Mouse (Mus musculus) ES-Bruce4 (cell line): ENCODE data around the gene Grm8. TPM values are rescaled to one million over a fixed set of nuclear protein-coding genes. Genes with fewer than 3 reads are reported as not detected.

Experiments
- H3K27ac ChIP-seq: 2 replicates; pipeline ENCODE4 v1.5.1; 2012; ENCODE audit warnings: low read length, inconsistent platforms; ENCODE audit not compliant: insufficient read depth
- H3K27me3 ChIP-seq: 2 replicates; pipeline ENCODE4 v1.6.1; 2012; ENCODE audit warnings: mild to moderate bottlenecking, low read length, inconsistent platforms; ENCODE audit not compliant: control insufficient read depth, poor library complexity, insufficient read depth, severe bottlenecking
- H3K36me3 ChIP-seq: 2 replicates; pipeline ENCODE4 v1.6.1; 2012; ENCODE audit warnings: inconsistent platforms, mild to moderate bottlenecking, low read length, moderate library complexity; ENCODE audit not compliant: control insufficient read depth, poor library complexity, insufficient read depth, severe bottlenecking
- H3K4me1 ChIP-seq: one replicate; pipeline ENCODE4 v1.8.1; 2011; ENCODE audit warnings: low read length; ENCODE audit not compliant: control insufficient read depth, insufficient read depth
- H3K4me3 ChIP-seq: 2 replicates; pipeline ENCODE4 v1.5.1; 2011; ENCODE audit warnings: low read depth, mild to moderate bottlenecking, low read length
- H3K9ac ChIP-seq: 2 replicates; pipeline ENCODE4 v1.6.1; 2012; ENCODE audit warnings: low read depth, mild to moderate bottlenecking, inconsistent platforms; ENCODE audit not compliant: poor library complexity, severe bottlenecking
- H3K9me3 ChIP-seq: replicated peaks from 2 replicates; pipeline ENCODE4 v1.6.1; 2012; ENCODE audit warnings: mild to moderate bottlenecking, low read length, inconsistent platforms; ENCODE audit not compliant: control insufficient read depth, poor library complexity, insufficient read depth, severe bottlenecking
- CTCF ChIP-seq: IDR thresholded peaks from one replicate; pipeline ENCODE4 v1.8.1; 2011; ENCODE audit warnings: low read depth, low read length
- EP300 ChIP-seq: IDR thresholded peaks from 2 replicates; pipeline ENCODE4 v1.6.1; 2011; ENCODE audit warnings: low read depth, low read length; ENCODE audit not compliant: insufficient read depth
- POLR2A ChIP-seq: IDR thresholded peaks from one replicate; pipeline ENCODE4 v1.8.1; 2011; ENCODE audit warnings: low read length; ENCODE audit not compliant: insufficient read depth
- polyA plus RNA-seq: library from polyadenylated mRNA; stranded (reverse); fragments of >200 nt; gene quantifications from 2 replicates; pipeline ENCODE4 v1.2.4, GENCODE M21; 2011; ENCODE audit warnings: low read depth; ENCODE audit not compliant: missing spikeins, insufficient read depth, insufficient read length

The Grm8 gene
- polyA plus RNA-seq, 1 experiment, result 1.9 TPM

- H3K4me1 ChIP-seq, result no peaks in the 10 kb centered on the region
- no peaks in the 10 kb centered on the region for H3K36me3 ChIP-seq
- no peaks in the 10 kb centered on the region for H3K27me3 ChIP-seq
- no peak overlapping the region for H3K4me3 ChIP-seq
- H3K9me3 ChIP-seq, result no peaks in the 10 kb centered on the region
- no peak overlapping the region for H3K27ac ChIP-seq
- TF ChIP-seq CTCF (no peak), POLR2A (no peak), EP300 (no peak)
- no peak overlapping the region for H3K9ac ChIP-seq
Measured at GRCm38 (mm10) chr6:28040815-28041214, 94.2 kb downstream of the Grm8 start.

- no peaks in the 10 kb centered on the region for H3K4me1 ChIP-seq
- no peak overlapping the region for H3K4me3 ChIP-seq
- TF ChIP-seq CTCF, result no peak
- no peak for TF ChIP-seq POLR2A
- TF ChIP-seq EP300, result no peak
- no peak overlapping the region for H3K27ac ChIP-seq
- H3K27me3 ChIP-seq, result no peaks in the 10 kb centered on the region
- H3K36me3 ChIP-seq, result no peaks in the 10 kb centered on the region
- H3K9me3 ChIP-seq, result no peaks in the 10 kb centered on the region
- no peak overlapping the region for H3K9ac ChIP-seq
Measured at GRCm38 (mm10) chr6:28032006-28032405, 103.0 kb downstream of the Grm8 start.

GRCm38 (mm10) chr6:28017653-28018052, 117.3 kb downstream of the Grm8 start:
- H3K36me3 ChIP-seq, result no peaks in the 10 kb centered on the region
- no peak overlapping the region for H3K4me3 ChIP-seq
- H3K9ac ChIP-seq, result no peak overlapping the region
- no peak for TF ChIP-seq CTCF
- no peak for TF ChIP-seq POLR2A
- TF ChIP-seq EP300, result no peak
- peaks cover 1% of the 10 kb centered on the region; the same call in 1 of the 2 replicates for H3K27me3 ChIP-seq
- no peaks in the 10 kb centered on the region for H3K9me3 ChIP-seq
- no peaks in the 10 kb centered on the region for H3K4me1 ChIP-seq
- H3K27ac ChIP-seq, result no peak overlapping the region

GRCm38 (mm10) chr6:28007001-28007400, 128.0 kb downstream of the Grm8 start:
- no peaks in the 10 kb centered on the region for H3K4me1 ChIP-seq
- H3K27me3 ChIP-seq, result no peaks in the 10 kb centered on the region
- no peak for TF ChIP-seq POLR2A
- no peak for TF ChIP-seq CTCF
- no peak for TF ChIP-seq EP300
- no peak overlapping the region for H3K4me3 ChIP-seq
- no peak overlapping the region for H3K9ac ChIP-seq
- no peak overlapping the region for H3K27ac ChIP-seq
- H3K9me3 ChIP-seq, result no peaks in the 10 kb centered on the region
- no peaks in the 10 kb centered on the region for H3K36me3 ChIP-seq

DNA sequence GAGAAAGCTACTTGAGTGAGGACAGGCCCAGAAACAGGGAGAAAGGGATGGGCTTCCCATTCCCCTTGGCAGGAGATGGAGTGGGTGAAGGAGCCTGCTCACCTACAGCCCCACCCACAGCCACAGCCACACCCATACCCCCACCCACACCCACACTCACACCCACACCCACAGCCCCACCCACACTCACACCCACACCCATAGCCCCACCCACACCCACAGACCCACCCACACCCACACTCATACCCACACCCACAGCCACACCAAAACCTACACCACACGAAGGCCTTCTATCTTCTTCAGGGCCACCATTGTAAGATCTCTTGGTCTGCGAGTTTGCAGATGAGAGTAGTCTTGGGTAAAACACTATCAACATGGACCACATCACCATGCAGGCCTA, 137.7 kb downstream of the Grm8 start:
- no peaks in the 10 kb centered on the region for H3K4me1 ChIP-seq
- H3K27ac ChIP-seq, result no peak overlapping the region
- TF ChIP-seq EP300 (no peak), POLR2A (no peak), CTCF (no peak)
- H3K9me3 ChIP-seq, result no peaks in the 10 kb centered on the region
- no peaks in the 10 kb centered on the region for H3K36me3 ChIP-seq
- H3K4me3 ChIP-seq, result no peak overlapping the region
- no peaks in the 10 kb centered on the region for H3K27me3 ChIP-seq
- H3K9ac ChIP-seq, result no peak overlapping the region

GRCm38 (mm10) chr6:27991241-27991640, 143.7 kb downstream of the Grm8 start:
- TF ChIP-seq EP300 (no peak), POLR2A (no peak), CTCF (no peak)
- H3K36me3 ChIP-seq, result no peaks in the 10 kb centered on the region
- H3K4me3 ChIP-seq, result no peak overlapping the region

More at GRCm38 (mm10) chr6:27991241-27991640, 143.7 kb downstream of the Grm8 start:
- no peaks in the 10 kb centered on the region for H3K27me3 ChIP-seq
- no peaks in the 10 kb centered on the region for H3K4me1 ChIP-seq
- no peak overlapping the region for H3K9ac ChIP-seq
- H3K9me3 ChIP-seq, result no peaks in the 10 kb centered on the region
- no peak overlapping the region for H3K27ac ChIP-seq
